Mouse (Mus musculus) neutrophil, adult 65 days (primary cell): ENCODE results near the gene Cerk. TPM values are rescaled to one million over a fixed set of nuclear protein-coding genes. Genes with fewer than 3 reads are reported as not detected.

Experiments used
- total RNA-seq: library from RNA; stranded (reverse); gene quantifications from 2 replicates; pipeline ENCODE4 v1.2.4, GENCODE M21; 2023

Gene Cerk
- total RNA-seq, result 24.4 and 25.4 TPM in 2 replicates

GRCm38 (mm10) chr15:86185689-86186569 is at the start of gene Cerk:
TSS of gene Cerk (minus strand) at chr15:86186141.

GRCm38 (mm10) chr15:86213753-86214548 is 28.0 kb upstream of the Cerk start, which contains the start of gene Tbc1d22a:
TSS of gene Tbc1d22a (plus strand) at chr15:86214459.

Other genes with a start within 250 kb of the Cerk start
- gene Celsr1, start 152.4 kb downstream of the Cerk start, total RNA-seq, result 1.2 and 1.4 TPM in 2 replicates
- gene Gramd4, start 128.4 kb downstream of the Cerk start, total RNA-seq, result 9.8 and 11.7 TPM in 2 replicates
- 32.3 and 52.2 TPM in 2 replicates for gene Tbc1d22a, start 28.3 kb upstream of the Cerk start, total RNA-seq